Mouse (Mus musculus) myocyte (in vitro differentiated cells): ENCODE measurements around the gene Gm20388.

Experiments used
- CEBPB ChIP-seq: IDR thresholded peaks from 2 replicates; pipeline ENCODE4 v1.6.1; 2011; ENCODE audit warnings: mild to moderate bottlenecking, moderate library complexity; ENCODE audit not compliant: poor library complexity, insufficient read depth, severe bottlenecking
- MYOG ChIP-seq, 3 experiments: IDR thresholded peaks; one replicate each; pipeline ENCODE4 v1.6.1; 2011; ENCODE audit warnings: control low read depth in 2 of 3, low read depth in 2 of 3, mild to moderate bottlenecking in 2 of 3; ENCODE audit not compliant: insufficient read length in 2 of 3, control insufficient read depth in 1 of 3, insufficient read depth in 1 of 3
- POLR2A ChIP-seq: IDR thresholded peaks from one replicate; pipeline ENCODE4 v1.6.1; 2011; ENCODE audit warnings: low read depth, mild to moderate bottlenecking, control low read depth, moderate library complexity; ENCODE audit not compliant: insufficient read length
- REST ChIP-seq: IDR thresholded peaks from one replicate; pipeline ENCODE4 v1.6.1; 2011; ENCODE audit warnings: mild to moderate bottlenecking, control low read depth, moderate library complexity; ENCODE audit not compliant: insufficient read depth, insufficient read length

DNA sequence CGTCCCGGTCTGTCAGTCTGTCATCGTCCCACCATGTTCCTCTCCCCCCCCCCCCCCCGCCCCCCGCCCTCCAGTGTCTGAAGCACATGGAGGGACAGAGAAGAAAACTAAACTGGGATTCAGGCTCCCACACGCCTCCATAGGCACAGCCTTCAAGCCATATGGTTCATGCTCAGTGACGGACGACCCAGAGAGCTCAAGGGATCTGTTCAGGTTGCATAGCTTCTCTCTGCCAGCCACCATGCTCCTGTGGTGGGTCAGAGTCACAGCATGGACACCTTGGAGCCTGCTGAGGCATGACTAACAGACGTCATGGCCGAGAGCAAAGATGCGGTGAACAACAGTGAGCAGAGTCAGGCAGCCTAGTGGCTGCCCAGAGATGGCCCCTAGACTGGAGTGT is 504.8 kb downstream of the Gm20388 start:
- no peak for TF ChIP-seq CEBPB
- no peak for TF ChIP-seq POLR2A
- TF ChIP-seq REST, result no peak
- TF ChIP-seq MYOG (IDR thresholded peaks at IDR 0.05; ENCODE audit: control insufficient read depth in 1 of 3, insufficient read depth in 1 of 3, insufficient read length in 2 of 3, low read depth in 2 of 3), result no peak
